Mouse (Mus musculus) myocyte (in vitro differentiated cells): Measurements from ENCODE around the gene Gabbr1. TPM values are rescaled to one million over a fixed set of nuclear protein-coding genes. Genes with fewer than 3 reads are reported as not detected.
"Not testable (repeated sequence)": the region's sequence is repeated elsewhere in the genome, so short reads cannot be mapped to it uniquely, and the experiment has no call there.

ENCODE experiments used
- H3K27me3 ChIP-seq: one replicate; pipeline ENCODE4 v1.6.1; 2011; ENCODE audit not compliant: control insufficient read depth, insufficient read depth, insufficient read length
- H3K36me3 ChIP-seq: one replicate; pipeline ENCODE4 v1.6.1; 2011; ENCODE audit not compliant: control insufficient read depth, insufficient read depth
- H3K4me2 ChIP-seq: one replicate; pipeline ENCODE4 v1.6.1; 2011; ENCODE audit warnings: low read depth, control low read depth
- H3K4me3 ChIP-seq: one replicate; pipeline ENCODE4 v1.5.1; 2011; ENCODE audit warnings: mild to moderate bottlenecking, control low read depth, moderate library complexity
- H3K79me2 ChIP-seq: one replicate; pipeline ENCODE4 v1.6.1; 2011; ENCODE audit not compliant: control insufficient read depth, insufficient read depth
- H3ac ChIP-seq: one replicate; pipeline ENCODE4 v1.6.1; 2011; ENCODE audit not compliant: control insufficient read depth, insufficient read length
- CEBPB ChIP-seq: IDR thresholded peaks from 2 replicates; pipeline ENCODE4 v1.6.1; 2011; ENCODE audit warnings: mild to moderate bottlenecking, moderate library complexity; ENCODE audit not compliant: poor library complexity, insufficient read depth, severe bottlenecking
- E2F4 ChIP-seq: IDR thresholded peaks from one replicate; pipeline ENCODE4 v1.6.1; 2011; ENCODE audit warnings: mild to moderate bottlenecking, control low read depth, moderate library complexity; ENCODE audit not compliant: insufficient read depth
- MAX ChIP-seq: IDR thresholded peaks from one replicate; pipeline ENCODE4 v1.6.1; 2011; ENCODE audit warnings: low read depth, mild to moderate bottlenecking, control low read depth
- MYOD1 ChIP-seq, 3 experiments: IDR thresholded peaks; one replicate each; pipeline ENCODE4 v1.6.1; 2011; ENCODE audit warnings: control low read depth in 2 of 3, low read depth in 2 of 3, mild to moderate bottlenecking in 2 of 3, moderate library complexity in 1 of 3; ENCODE audit not compliant: insufficient read length in 2 of 3, control insufficient read depth in 1 of 3
- MYOG ChIP-seq, 3 experiments: IDR thresholded peaks; one replicate each; pipeline ENCODE4 v1.6.1; 2011; ENCODE audit warnings: control low read depth in 2 of 3, low read depth in 2 of 3, mild to moderate bottlenecking in 2 of 3; ENCODE audit not compliant: insufficient read length in 2 of 3, control insufficient read depth in 1 of 3, insufficient read depth in 1 of 3
- POLR2A ChIP-seq: IDR thresholded peaks from one replicate; pipeline ENCODE4 v1.6.1; 2011; ENCODE audit warnings: low read depth, mild to moderate bottlenecking, control low read depth, moderate library complexity; ENCODE audit not compliant: insufficient read length
- POLR2AphosphoS2 ChIP-seq: IDR thresholded peaks from one replicate; pipeline ENCODE4 v1.6.1; 2011; ENCODE audit warnings: low read depth, control low read depth; ENCODE audit not compliant: insufficient read length
- REST ChIP-seq: IDR thresholded peaks from one replicate; pipeline ENCODE4 v1.6.1; 2011; ENCODE audit warnings: mild to moderate bottlenecking, control low read depth, moderate library complexity; ENCODE audit not compliant: insufficient read depth, insufficient read length
- SRF ChIP-seq: IDR thresholded peaks from one replicate; pipeline ENCODE4 v1.6.1; 2011; ENCODE audit warnings: low read depth; ENCODE audit not compliant: control insufficient read depth, insufficient read length
- TCF12 ChIP-seq: IDR thresholded peaks from one replicate; pipeline ENCODE4 v1.6.1; 2011; ENCODE audit warnings: mild to moderate bottlenecking, control low read depth; ENCODE audit not compliant: poor library complexity, insufficient read depth, severe bottlenecking
- TCF3 ChIP-seq: IDR thresholded peaks from one replicate; pipeline ENCODE4 v1.6.1; 2011; ENCODE audit warnings: low read depth, control low read depth; ENCODE audit not compliant: insufficient read length
- USF1 ChIP-seq: IDR thresholded peaks from one replicate; pipeline ENCODE4 v1.6.1; 2011; ENCODE audit warnings: low read depth, mild to moderate bottlenecking, control low read depth, moderate library complexity
- polyA plus RNA-seq: library from polyadenylated mRNA; unstranded; fragments of >200 nt; fragmentation: generic; extraction: Trizol; gene quantifications from one replicate; pipeline ENCODE4 v1.2.1, GENCODE M21; 2012; ENCODE audit warnings: missing spikeins

The Gabbr1 gene
- polyA plus RNA-seq, 1 experiment, result 15.9 TPM

GRCm38 (mm10) chr17:37016333-37016732, 29.4 kb upstream of the Gabbr1 start:
- Histone ChIP-seq H3K27me3 (no peaks in the 10 kb centered on the region), H3K79me2 (no peaks in the 10 kb centered on the region), H3ac (no peak overlapping the region), H3K4me3 (no peak overlapping the region), H3K36me3 (no peaks in the 10 kb centered on the region), H3K4me2 (no peak overlapping the region)
- TF ChIP-seq MYOG (IDR thresholded peaks at IDR 0.05; ENCODE audit: control insufficient read depth in 1 of 3, insufficient read depth in 1 of 3, insufficient read length in 2 of 3, low read depth in 2 of 3) (no peak), E2F4 (no peak), TCF12 (no peak), SRF (no peak), POLR2A (no peak), TCF3 (no peak), MYOD1 (IDR thresholded peaks at IDR 0.05; ENCODE audit: control insufficient read depth in 1 of 3, insufficient read length in 2 of 3, low read depth in 2 of 3) (no peak), MAX (no peak), POLR2AphosphoS2 (no peak)

- no peak overlapping the region for H3K4me3 ChIP-seq
- H3K79me2 ChIP-seq, result no peaks in the 10 kb centered on the region
- peak in 1 of 3 experiments; percentile 27 for TF ChIP-seq MYOG (IDR thresholded peaks at IDR 0.05; ENCODE audit: control insufficient read depth in 1 of 3, insufficient read depth in 1 of 3, insufficient read length in 2 of 3, low read depth in 2 of 3)
- TF ChIP-seq SRF, result no peak
- H3K36me3 ChIP-seq, result no peaks in the 10 kb centered on the region
- H3K27me3 ChIP-seq, result no peaks in the 10 kb centered on the region
- no peak overlapping the region for H3K4me2 ChIP-seq
- no peak overlapping the region for H3ac ChIP-seq
Observed at GRCm38 (mm10) chr17:37018328-37018727, 27.4 kb upstream of the Gabbr1 start.

- not testable (repeated sequence) for H3K4me2 ChIP-seq, H3ac ChIP-seq, H3K36me3 ChIP-seq, H3K79me2 ChIP-seq, H3K4me3 ChIP-seq, H3K27me3 ChIP-seq
Observed at GRCm38 (mm10) chr17:37019242-37019641, 26.5 kb upstream of the Gabbr1 start.

- H3K36me3 ChIP-seq, result no peaks in the 10 kb centered on the region
- no peak for TF ChIP-seq USF1
- no peak for TF ChIP-seq MYOD1 (IDR thresholded peaks at IDR 0.05; ENCODE audit: control insufficient read depth in 1 of 3, insufficient read length in 2 of 3, low read depth in 2 of 3)
- no peak for TF ChIP-seq REST
- no peak for TF ChIP-seq SRF
- TF ChIP-seq TCF3, result no peak
- no peak for TF ChIP-seq POLR2A
- no peak for TF ChIP-seq CEBPB
- no peak for TF ChIP-seq E2F4
- TF ChIP-seq MYOG (IDR thresholded peaks at IDR 0.05; ENCODE audit: control insufficient read depth in 1 of 3, insufficient read depth in 1 of 3, insufficient read length in 2 of 3, low read depth in 2 of 3), result no peak
- no peak for TF ChIP-seq TCF12
- no peak for TF ChIP-seq MAX
- TF ChIP-seq POLR2AphosphoS2, result no peak
- no peak within 1 kb of the TSS for H3K4me3 ChIP-seq
- no peak within 1 kb of the TSS for H3ac ChIP-seq
- no peaks in the 10 kb centered on the region for H3K27me3 ChIP-seq
- H3K79me2 ChIP-seq, result no peaks in the 10 kb centered on the region
- H3K4me2 ChIP-seq, result no peak within 1 kb of the TSS
Observed at GRCm38 (mm10) chr17:37022628-37023576, 22.9 kb upstream of the Gabbr1 start, which contains the start of gene Mog. Gene Mog (minus strand): TSS chr17:37023398.

- no peak overlapping the region for H3K4me2 ChIP-seq
- no peaks in the 10 kb centered on the region for H3K36me3 ChIP-seq
- H3K4me3 ChIP-seq, result no peak overlapping the region
- H3K27me3 ChIP-seq, result no peaks in the 10 kb centered on the region
- TF ChIP-seq MYOD1 (IDR thresholded peaks at IDR 0.05; ENCODE audit: control insufficient read depth in 1 of 3, insufficient read length in 2 of 3, low read depth in 2 of 3) (no peak), E2F4 (no peak), TCF12 (no peak), USF1 (no peak), REST (no peak), MYOG (IDR thresholded peaks at IDR 0.05; ENCODE audit: control insufficient read depth in 1 of 3, insufficient read depth in 1 of 3, insufficient read length in 2 of 3, low read depth in 2 of 3) (no peak), CEBPB (no peak), MAX (no peak), POLR2A (no peak), TCF3 (no peak), POLR2AphosphoS2 (no peak), SRF (no peak)
- no peak overlapping the region for H3ac ChIP-seq
- no peaks in the 10 kb centered on the region for H3K79me2 ChIP-seq
Observed at GRCm38 (mm10) chr17:37026425-37026824, 19.3 kb upstream of the Gabbr1 start.
